Mouse (Mus musculus) embryonic fibroblast, embryonic 13.5 days (primary cell): Measurements from ENCODE around the gene Brca1.

Experiments
- CTCF ChIP-seq: IDR thresholded peaks from 2 replicates; pipeline ENCODE4 v1.5.1; 2011; ENCODE audit warnings: mild to moderate bottlenecking, control low read depth, low read length, moderate library complexity, borderline replicate concordance; ENCODE audit not compliant: insufficient read depth
- POLR2A ChIP-seq: IDR thresholded peaks from 2 replicates; pipeline ENCODE4 v1.6.1; 2011; ENCODE audit warnings: low read depth, mild to moderate bottlenecking, control low read depth, low read length, moderate library complexity

DNA sequence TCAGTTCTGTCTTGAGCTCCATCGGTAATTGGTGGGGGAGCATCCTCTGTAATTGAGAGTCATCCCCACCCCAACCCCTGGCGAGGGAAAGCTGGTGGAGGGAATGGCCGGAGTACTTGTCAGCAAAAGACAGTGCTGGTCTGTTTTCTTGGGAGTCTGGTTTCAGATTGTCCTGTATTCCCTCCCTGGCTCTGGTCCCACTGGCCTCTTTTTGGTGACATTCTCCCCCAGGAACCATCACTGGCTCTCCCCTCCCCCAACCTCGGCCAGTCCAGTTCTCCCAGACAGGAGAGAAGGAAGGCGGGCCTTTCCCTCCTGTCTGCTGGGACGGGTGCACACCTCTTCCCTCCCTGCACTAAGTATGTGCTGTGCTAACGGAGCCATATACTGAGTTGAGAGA, 79.4 kb downstream of the Brca1 start:
- TF ChIP-seq CTCF = no peak
- no peak for TF ChIP-seq POLR2A
